Mouse (Mus musculus) regulatory T cell (primary cell): ENCODE measurements around the gene Bend5.

Experiments used
- in situ Hi-C: fragments of 300-600 bp; cut with MboI, MseI; formaldehyde crosslinking; loops from one replicate; pipeline ENCODE4 v1.15.1; 2025; ENCODE audit warnings: high pct_unique_total_duplicates

Bend5 gene

DNA sequence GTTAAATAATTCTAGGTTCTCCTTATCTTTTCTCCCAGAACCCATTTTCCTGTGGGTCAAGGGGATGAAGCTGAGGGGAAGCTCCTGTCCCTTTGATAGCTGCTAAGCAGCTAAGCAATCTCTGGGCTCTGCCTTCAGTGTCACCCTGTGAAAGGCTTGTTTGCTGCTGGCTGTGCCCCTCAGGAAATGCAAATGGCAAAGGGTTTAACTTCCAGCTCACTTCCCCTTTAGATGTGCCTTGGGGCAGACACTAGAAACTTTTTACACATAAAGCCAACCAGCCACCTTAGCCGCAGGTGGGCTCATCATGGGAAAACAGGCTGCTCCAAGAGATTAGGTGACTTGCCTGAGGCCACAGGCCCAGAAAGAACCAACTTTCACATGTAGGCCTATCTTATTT, 26.9 kb downstream of the Bend5 start:
- in situ Hi-C loops: no loop called here

DNA sequence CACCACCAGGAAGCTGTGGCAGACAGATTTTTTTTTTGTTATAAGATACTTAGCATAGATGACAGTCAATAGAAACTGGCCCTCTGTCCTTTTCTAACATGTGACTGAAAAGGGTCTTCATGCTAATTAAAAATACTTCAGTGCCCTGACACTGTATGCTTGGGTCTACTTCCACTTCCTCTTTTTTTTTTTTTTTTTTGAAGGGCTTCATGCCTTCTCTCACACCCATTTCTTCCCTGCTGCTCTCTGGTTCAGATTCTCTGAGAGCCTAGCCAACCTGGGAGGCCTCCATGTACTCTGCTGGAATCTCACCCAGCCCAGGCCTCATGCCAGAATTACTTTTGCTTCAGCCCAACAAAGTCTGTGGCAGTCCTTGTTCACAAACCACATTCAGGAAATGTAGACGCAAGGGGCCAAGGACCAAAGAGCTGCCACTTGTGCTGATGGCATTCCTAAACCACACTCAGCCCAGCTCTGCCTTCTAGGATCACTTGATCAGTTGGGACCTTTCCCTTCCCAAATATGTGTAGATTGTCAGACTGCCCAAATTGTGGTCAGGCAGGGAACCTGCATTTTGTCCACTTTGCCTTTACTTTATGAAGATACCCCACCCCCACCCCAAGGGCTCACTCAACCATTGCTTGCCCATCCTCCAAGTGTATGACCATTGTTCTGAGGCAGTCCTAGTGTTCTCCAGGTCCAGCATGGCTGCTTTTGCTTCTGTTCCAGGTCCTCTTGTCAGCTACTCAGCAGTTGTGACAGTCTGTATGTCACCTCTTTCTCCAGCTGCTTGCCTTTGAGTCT, 27.8 kb downstream of the Bend5 start:
- in situ Hi-C loops: no loop called here

DNA sequence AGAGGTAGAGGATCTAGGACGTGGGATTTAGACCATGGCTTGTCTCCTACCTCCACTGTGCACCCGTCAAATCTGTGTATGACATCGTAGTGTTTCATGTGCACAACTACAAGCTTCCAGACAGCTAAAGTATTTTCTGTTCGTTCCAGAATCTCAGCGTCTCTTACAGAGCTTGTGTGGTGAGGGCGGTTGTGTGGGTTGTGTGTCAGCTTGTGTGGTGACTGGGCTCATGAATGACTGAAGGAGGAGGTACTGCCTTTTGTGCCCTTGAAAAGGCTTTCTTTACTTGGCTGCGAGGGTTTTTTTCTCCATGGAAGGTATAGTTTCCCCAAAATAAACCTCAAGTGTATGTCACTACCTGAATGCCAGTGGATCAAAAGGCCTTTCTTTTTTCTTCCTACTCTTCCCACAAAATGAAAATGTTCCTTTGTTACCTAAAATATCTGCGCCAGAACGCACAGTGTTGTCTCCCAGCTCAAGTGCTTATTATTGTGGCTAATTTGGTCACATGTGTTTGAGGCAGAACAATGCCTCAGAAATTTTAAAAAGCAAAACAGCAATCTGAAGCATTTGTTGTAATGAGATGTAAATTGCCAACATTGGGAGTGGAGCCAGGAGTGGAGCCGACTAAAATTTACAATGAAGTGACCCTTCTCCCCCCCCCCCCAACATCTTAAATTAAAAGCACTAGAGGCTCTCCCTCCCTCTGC, 29.3 kb downstream of the Bend5 start:
- in situ Hi-C loops: no loop called here

DNA sequence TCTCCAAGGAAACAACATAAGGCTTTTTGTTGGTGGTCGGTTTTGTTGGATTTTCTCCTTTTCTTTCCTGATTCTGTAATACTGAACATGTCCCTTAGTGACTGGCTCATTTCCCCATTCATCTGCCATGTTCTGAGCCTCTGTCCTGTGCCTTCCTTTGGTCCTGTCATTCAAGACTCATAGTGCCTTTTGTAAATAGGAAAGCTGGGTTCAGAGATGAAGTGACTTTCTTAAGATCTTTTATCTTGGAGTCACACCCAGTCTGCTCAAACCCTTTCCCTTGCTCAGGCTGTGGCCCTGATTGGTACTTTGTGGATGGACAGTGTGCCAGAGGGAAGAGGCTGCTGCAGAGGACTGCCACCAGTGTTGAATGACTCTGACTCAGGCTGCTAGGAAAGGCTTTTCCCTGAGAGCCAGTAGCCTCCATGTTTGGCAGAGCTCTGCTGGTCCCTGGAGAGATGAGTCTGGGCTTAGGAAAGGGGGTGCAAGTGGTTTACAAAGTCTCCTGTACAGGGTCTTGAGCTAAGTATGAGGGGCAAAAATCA, 29.9 kb downstream of the Bend5 start:
- in situ Hi-C loops: no loop called here

DNA sequence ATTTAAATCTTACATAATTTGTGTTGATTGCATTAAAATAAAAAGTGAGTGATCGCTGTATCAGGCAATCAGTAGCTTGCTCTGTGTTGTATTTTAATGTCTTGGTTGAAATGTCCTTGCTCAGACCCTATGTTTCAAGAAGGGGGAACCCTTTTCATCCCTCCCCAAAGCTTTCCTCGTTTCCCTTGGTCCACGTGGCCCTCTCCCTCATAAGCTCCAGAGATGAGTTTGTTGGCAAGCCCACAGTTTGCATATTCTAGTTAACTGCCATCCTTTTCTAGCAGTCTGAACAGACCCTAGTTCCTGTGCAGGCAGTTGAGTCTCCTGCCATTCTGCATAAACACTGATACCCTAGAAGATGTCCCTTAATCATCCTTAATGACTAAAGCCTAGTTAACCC, 33.1 kb downstream of the Bend5 start:
- in situ Hi-C loops: no loop called here

DNA sequence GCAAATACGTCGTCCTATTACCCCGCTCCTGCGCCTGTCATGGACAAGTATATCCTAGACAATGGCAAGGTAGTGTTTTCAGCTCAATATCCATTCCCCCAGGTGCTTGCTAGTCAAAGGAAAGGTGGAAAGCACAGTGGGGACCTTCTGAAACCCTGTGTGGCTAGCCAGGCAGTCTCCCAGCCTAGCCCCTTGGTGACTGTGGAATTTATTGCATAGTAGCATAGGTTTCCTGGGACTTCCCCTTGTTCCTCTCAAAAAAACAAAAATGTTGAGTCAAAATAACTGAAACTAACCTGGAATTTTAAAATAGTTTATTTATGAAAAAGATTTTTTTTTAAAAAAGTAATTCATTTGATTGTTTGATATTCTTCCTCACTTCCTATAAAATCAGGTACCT, 33.8 kb downstream of the Bend5 start:
- in situ Hi-C loops: no loop called here

DNA sequence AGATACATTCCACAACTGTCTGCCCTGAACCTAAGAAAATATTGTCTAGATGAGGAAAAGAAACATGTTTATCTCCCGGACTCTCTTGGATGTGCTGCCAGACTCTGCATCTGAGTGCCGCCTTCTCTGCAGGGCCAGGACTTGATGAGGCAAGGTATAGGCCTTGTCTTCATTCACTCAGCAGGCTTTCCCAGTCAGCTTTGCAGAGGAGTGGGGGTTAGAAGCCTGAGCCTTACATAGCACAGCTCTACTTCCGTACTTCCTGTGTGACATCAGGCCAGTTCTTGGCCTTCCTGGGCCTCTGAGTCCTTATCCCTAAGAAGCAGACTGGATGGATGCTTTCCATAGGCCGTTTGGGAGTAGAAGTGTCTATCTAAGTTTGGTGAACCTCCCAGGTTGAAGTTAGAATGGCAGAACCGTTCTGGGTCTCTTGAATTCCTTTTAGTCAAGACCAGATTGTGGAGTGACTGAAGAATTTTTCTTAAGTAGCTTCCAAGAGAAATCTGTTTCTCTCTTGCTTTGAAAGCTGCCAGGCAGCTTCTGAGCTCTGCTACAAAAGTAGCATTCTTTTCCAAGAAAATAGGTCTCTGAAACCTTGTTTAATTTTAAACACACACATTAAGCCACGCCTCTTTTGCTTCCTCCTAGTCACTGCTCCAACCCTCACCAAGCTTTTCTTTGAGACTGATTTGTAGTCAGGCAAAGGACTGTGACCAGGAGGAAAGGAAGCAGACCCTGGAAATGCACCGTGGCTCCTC, 34.8 kb downstream of the Bend5 start:
- in situ Hi-C loops: no loop called here

DNA sequence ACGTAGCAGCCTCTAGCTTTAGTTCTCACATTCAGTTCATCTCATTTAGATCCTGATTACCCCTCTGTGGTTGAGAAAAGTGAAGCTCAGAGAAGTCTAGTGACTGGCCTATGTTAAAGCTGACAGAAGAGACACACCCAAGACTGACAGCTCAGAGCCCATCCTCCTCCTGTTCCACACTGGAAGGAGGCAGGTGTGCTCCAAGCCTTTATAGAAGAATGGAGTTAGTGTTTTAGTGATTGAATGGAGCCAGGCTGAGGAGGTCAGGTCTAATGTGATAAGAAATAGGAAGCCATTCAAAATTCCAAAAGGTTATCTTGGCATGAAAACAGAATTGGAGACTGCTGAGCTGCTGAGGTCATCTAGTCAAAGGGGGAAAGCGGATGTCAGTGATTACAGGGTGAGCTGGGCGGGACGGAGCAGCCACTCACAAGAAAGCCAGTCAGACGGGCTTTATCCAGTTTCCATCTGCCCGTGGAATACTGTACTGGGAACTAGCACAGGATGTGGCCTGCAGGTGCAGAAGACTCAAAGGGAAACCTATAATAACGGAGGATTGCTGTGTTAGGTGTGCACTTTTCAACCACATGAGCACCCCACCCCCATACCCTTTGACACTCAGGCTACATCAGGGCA, 36.6 kb downstream of the Bend5 start:
- in situ Hi-C loops: no loop called here

DNA sequence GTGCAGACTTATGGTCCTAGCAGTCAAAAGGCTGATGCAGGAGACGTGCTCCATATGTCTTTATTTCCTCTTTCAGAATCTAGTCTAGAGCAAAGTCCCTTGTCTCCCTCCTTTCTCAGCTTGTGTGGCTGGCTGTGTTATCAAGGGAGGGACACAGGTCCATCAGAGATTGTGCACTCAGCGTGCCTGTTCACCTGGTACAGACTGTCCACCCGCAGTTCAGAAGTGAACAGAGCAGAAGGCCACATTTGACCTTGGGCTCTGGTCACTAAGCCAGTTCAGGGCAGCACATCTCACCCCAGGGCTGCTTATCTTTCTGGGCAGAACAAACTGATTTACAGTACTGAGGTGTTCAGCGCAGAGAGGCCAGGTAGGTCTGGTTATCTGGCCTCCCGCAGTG, 37.4 kb downstream of the Bend5 start:
- in situ Hi-C loops: no loop called here

DNA sequence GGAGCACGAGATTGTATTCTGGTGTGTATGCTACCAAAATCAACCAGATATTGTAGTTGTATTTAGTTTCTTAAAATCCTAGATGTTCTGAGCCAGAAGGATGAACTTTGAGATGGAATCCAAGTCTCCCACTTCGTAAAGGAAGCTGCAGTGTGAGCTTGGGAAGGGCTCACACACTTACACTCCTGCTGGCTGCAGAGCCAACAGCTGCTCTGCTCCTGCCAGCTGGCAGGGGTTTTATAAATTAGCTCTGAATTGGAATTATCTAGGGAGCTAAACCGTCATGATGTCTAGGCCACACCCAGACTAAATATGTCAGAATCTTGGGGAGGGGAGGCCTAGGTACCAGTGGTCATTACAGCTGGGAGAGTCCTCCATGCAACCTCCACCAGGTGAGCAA, 38.5 kb downstream of the Bend5 start:
- in situ Hi-C loops: no loop called here

DNA sequence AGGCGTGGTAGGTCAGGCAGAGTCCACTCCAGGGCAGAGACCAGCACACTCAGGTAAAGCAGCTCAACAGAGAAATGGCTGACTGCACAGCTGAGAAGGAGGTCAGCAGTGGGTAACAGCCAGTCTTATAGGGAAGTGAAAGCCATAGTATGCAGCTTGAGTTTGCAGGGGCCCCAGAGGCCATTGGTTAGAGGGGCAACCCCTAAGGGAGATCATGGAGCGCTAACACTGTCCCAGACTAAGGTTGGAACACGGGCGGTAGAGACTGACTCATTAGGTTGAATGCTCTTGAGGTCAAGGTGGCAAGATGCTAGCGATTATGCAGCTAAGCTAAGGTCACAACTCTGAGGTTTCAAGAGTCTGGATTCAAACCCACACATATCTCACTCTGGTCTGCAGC, 40.8 kb downstream of the Bend5 start:
- in situ Hi-C loops: no loop called here

DNA sequence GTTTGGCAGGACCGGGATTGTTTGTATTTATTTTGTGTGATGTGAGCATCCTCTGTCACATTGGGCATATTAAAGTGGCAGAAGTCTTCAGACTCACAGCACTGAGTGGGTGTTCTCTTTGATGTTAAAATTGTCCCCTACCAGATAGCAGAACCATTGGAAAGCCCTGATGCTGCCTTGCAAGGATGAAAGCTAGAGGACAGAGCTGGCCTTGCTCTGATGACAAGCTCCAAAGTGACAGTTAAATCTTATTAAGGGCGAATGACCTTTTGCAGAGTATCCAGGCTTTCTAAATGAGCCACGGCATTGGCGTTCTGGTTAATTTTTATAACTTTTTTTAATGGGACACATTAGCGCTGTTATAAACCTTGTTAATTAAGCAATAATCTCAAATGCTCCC, 42.8 kb downstream of the Bend5 start:
- in situ Hi-C loops: no loop called here

DNA sequence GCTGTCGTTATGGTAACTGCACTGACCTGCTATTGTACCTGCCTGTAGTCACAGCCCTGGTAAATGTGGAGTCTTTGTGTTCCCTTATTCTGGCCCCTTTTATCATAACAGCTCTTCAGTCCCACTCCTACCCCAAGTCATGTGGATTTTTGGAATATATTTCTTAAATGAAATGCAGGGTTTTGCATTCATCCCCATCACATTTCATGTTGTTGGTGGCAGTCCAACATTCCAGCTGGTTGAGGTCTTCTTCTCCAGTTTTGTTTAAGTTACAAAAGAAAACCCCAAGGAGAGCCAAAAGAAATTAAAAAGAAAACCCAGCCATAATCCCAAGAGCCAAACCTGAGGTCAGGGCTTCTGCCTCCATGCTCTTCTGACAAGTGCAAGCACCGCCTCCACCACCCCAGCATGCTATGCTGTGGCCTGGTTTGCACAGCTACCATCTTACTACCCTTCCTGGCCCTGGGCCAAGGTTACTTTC, 52.5 kb downstream of the Bend5 start:
- in situ Hi-C loops: no loop called here

DNA sequence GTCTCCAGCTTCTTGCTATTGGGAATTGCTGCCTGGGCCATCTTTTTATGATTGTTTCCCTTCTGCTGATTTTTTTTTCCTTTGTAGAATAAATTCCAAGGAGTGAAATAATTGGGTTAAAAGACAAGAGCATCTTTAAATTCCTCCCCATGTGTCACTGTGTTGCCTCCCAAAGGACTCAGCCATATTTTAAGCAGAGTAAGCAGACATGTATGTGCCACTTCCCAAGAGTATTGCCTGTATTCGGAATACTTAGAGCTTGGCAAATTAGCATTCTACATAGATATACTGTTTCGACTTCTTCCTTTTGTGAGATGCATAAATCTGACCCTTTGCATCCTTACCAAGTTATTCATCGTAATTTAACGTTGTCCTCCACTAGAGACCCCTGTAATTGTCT, 53.0 kb downstream of the Bend5 start:
- in situ Hi-C loops: no loop called here

DNA sequence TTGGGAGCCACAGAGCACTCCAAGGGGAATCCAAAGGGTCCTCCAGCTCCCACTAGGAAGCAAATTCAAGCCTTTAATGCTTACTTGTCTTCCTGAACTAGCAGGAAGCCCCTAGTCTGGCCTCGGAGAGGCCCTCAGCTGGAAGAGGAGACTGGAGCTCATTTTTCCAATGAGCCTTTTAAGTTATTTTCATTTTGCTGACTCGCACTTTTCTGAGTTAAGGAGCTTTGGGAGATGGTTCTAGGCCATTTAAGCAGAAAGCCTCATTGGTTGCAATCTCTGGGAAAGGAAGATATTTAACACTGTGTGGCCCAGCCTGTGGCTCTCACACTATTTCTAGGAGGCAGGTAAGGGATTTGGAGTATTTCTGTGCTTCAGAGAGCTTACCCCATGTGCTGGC, 55.0 kb downstream of the Bend5 start:
- in situ Hi-C loops: no loop called here

DNA sequence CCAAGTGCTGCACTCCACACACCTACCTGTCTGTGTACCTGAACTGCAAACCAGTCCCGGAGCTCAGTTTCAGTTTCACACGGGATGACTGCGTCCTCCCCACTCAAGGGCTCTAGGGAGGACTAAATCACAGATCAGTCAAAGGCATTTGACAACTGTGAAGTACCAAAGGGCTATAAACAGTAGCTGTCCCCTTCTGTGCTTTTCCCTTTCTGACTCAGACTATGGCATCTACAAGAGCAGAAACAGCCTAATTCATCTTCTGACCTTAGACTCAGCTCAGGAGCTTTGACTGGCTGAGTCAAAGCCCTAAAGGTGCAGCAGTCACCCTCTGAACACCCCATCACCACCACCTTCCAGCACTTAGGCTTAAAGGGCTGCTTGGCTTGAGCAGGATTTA, 56.9 kb downstream of the Bend5 start:
- in situ Hi-C loops: no loop called here

DNA sequence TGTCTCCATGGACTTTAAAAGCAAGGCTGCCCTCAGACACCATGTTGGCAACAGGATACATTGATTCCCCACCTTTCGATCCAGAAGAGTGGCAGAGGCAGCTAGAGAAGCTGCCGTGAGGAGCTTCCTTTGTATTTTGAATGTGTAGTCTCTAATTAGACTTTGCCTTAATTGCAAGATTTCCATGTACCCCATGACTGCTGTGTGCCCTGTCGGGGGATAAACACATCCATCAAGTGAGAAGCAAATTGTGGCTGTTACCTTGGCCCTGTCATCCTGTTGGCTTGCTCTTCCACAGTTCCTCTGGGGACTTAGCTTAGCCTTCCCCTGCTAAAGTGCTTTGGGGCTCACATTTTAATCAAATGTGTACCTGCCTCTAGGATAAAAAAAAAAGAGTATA, 57.7 kb downstream of the Bend5 start:
- in situ Hi-C loops: no loop called here

DNA sequence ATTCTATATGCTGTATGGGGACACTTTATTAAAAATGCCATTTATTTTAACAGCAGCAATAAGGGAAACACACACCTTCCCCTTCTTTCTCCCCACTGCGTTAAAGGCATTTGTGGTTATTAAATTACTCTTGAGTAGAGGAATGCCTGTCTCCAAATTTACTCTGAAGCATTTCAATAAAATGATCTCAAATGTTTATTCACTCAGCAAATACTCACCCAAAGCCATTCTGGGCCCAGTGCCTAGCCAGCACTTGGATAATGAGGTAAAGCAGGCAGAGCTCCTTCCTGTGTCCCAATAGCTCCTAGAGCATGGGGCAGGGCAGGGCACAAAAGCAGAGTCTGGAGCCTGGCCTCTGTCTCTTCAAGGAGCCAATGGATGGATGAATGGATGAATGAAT, 58.2 kb downstream of the Bend5 start:
- in situ Hi-C loops: no loop called here

DNA sequence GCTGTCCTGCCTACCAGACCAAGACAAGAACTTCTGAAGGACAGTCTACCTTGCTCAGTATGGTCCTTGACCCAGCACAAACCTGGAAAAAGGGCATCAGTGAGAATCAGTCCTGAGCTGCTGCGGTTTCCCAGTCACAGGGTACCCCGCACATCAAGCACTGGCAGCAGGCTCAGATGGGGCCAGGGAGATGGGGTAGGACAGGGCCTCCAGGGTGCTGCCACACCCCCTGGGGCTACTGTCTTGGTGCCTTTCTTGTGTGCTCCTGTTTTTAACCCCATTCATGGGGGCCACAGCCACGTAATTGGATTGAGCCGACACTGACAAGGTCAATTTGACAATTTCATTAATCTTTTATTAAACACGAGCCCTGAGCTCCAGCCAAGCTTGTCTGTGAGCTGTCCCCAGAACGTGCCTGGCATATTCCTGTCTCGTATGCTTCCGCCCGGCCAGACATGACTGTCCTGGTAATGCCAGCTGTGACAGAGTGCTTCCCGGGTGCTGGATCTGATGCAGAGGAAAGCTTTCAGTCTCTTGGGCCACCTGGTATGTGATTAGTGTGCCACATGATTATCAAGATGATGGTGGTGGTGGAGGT, 60.7 kb downstream of the Bend5 start:
- in situ Hi-C loops: no loop called here

DNA sequence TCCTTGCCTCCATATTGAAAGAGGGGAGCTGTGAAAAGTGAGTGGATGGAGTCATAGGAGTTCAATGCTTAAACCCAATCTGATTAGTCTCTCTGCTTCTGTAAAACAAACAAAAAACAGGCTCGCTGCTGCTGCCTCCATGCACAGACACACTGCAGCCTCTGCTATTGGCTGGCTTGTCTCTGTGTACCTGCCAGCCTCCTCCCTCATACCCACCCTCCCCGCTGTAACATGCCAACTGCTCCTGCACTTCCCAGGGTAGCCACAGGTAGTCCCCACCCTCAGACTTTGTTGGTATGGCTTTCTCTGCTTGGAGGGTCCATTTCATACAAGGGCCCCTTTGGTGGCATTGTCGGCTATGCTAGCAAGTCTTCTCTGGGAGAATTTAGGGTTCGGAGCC, 62.7 kb downstream of the Bend5 start:
- in situ Hi-C loops: no loop called here

DNA sequence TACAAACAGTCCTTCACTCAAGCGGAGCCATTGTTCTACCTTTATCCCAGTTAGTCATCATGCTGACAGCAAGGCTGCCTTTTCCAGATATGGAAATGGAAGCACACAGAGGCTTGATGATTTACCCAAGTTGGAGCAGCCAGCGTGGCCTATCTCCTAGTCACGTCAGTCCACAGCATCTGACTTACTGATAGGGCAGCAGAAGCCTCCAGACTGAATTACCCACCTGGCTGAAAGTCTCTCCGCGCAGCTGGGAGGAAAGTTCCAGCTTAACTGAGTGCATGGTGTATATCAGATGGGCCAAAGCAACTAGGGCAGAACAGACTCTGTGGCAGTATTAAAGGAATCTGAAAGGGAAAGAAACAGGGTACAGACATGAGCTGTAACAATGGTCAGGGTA, 68.7 kb downstream of the Bend5 start:
- in situ Hi-C loops: no loop called here
